Mouse (Mus musculus) midbrain, embryonic 11.5 days (tissue): ENCODE measurements around the gene Xndc1. TPM values are rescaled to one million over a fixed set of nuclear protein-coding genes. Genes with fewer than 3 reads are reported as not detected.
A peak's percentile ranks its signal among the peaks of the same experiment; 100 is the strongest.

ENCODE experiments used
- ATAC-seq: fragments of 200-750 bp; cut with Nextera tagmentation; 2 replicates; pipeline ENCODE4 v1.8.0; 2017; ENCODE audit warnings: moderate TSS enrichment, moderate library complexity; ENCODE audit not compliant: low FRiP score
- DNase-seq: peaks from one replicate; pipeline ENCODE4 v3.0.0; 2015; ENCODE audit warnings: low spot score; ENCODE audit errors: missing footprints
- H3K27ac ChIP-seq: fragments of 300-500 bp; sonication (generic); 2 replicates; pipeline ENCODE4 v1.5.1; 2014; ENCODE audit warnings: low read depth, low read length
- H3K27me3 ChIP-seq: fragments of 300-500 bp; sonication (generic); 2 replicates; pipeline ENCODE4 v1.6.1; 2014; ENCODE audit warnings: mild to moderate bottlenecking, low read length, moderate library complexity, mixed read lengths; ENCODE audit not compliant: control insufficient read depth, insufficient read depth
- H3K36me3 ChIP-seq: fragments of 300-500 bp; sonication (generic); 2 replicates; pipeline ENCODE4 v1.6.1; 2014; ENCODE audit warnings: mild to moderate bottlenecking, low read length, moderate library complexity, mixed read lengths; ENCODE audit not compliant: control insufficient read depth, insufficient read depth
- H3K4me1 ChIP-seq: fragments of 300-500 bp; sonication (generic); 2 replicates; pipeline ENCODE4 v1.6.1; 2014; ENCODE audit warnings: low read length; ENCODE audit not compliant: control insufficient read depth, insufficient read depth
- H3K4me2 ChIP-seq: fragments of 300-500 bp; sonication (generic); 2 replicates; pipeline ENCODE4 v1.6.1; 2014; ENCODE audit warnings: mild to moderate bottlenecking, moderate library complexity
- H3K4me3 ChIP-seq: fragments of 300-500 bp; sonication (generic); 2 replicates; pipeline ENCODE4 v1.5.1; 2014; ENCODE audit warnings: low read depth, low read length
- H3K9ac ChIP-seq: fragments of 300-500 bp; sonication (generic); 2 replicates; pipeline ENCODE4 v1.6.1; 2014; ENCODE audit warnings: low read length
- H3K9me3 ChIP-seq: fragments of 300-500 bp; sonication (generic); 2 replicates; pipeline ENCODE4 v1.6.1; 2016; ENCODE audit warnings: low read length; ENCODE audit not compliant: control insufficient read depth
- WGBS: fragments of 180-500 bp; shearing (Covaris S2); extraction: QIAGEN DNeasy Blood & Tissue Kit; methylation state at CpG from one replicate; pipeline ENCODE4 v1.1.7; 2014; 5-methylcytosine and 5-hydroxymethylcytosine counted together
- polyA plus RNA-seq: library from polyadenylated mRNA; unstranded; fragments of >200 nt; fragmentation: Nextera tagmentation; extraction: Ambion mirVana; gene quantifications from 2 replicates; pipeline ENCODE4 v1.2.1, GENCODE M21; 2014

Xndc1 gene
- polyA plus RNA-seq, 1 experiment from 2014 or later = 23.7 TPM

DNA sequence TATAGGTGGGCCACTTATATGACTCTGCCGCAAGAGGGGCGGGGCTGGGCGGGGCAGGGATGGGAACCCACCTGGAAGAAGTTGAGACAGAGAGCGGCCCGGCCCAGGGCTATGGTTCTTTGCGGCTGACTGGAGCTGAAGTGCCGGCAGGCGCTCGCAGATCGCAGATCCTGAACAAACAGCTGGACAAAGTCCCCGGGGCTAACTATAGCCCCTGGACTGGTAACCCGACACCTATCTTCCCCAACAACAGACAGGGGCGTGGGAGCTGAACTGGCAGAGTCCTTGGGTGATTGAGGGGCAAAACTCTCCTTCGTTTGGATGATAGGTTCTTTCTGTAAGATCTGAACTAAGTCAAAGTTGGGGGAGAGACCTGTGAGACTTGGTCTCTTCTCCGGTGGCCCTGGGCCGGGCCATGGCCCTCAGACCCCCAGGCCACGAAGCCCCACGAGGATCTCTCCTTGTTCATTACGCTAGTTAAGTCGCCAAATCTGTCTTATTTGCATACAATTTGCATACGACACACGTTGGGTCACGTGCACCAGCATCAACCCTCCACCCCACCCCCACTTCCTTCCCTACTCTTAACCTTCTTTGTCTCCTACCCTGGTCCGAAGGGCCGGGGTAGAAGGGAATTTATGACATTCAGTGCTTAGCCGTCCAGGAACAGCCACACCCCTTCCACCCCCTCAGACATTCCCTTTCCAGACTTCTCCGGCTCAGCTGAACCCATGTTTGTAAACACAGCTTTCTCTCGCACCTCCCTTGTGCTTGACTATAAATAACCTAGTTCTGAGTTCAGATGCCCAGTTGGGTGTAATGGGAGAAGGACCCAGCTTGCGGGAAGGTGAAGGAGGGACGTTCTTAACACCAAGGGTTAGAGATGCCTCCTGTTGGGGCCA, 34.7 kb downstream of the Xndc1 start:
- Histone ChIP-seq H3K36me3 (no peaks in the 10 kb centered on the region), H3K9me3 (no peaks in the 10 kb centered on the region), H3K4me3 (peak overlapping the region; percentile 22), H3K4me2 (peak overlapping the region; percentile 49), H3K27me3 (no peaks in the 10 kb centered on the region), H3K27ac (no peak overlapping the region), H3K9ac (peak overlapping the region; percentile 33; the same call in 1 of the 2 replicates), H3K4me1 (peaks cover 10% of the 10 kb centered on the region)
- whole genome bisulfite sequencing = 6% methylated on average over 30 of the region's 30 CpGs
- ATAC-seq (peak; percentile 71), DNase-seq (peak; percentile 92)

DNA sequence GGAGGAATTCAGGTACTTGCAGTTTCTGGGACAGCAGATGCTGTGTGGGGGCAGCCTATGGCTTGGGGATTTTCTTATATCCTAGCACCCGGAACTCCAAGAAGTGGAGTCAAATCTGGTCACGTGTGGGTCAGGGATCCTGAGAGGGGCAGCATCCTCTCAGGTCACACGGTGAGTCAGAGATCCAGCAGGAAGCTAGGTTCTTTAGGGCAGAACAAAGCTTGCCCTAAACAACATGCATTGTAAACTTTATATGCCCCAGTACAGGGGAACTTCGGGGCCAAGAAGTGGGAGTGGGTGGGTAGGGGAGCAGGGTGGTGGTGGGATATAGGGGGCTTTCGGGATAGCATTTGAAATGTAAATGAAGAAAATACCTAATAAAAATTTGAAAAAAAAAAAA, 35.6 kb downstream of the Xndc1 start:
- WGBS = 56% methylated on average over 5 of the region's 5 CpGs

DNA sequence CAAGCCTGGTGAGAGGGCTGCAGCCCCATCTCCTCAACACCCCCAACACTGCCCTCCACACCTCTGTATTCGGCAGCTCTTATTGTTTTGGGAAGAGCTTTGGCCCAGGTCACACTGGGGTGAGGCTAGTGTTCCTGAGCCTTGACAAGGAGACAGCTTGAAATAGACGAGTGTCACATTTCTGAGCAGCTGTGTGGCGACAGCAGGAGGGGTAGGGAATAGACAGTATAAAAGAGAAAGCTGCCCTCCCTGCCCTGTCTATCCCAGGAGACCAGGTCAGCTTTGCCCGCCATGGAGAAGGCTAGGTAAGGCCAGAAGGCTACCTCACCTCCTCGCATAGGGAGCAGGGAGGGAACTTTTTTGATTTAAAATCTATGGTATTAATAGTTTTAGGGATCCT, 36.2 kb downstream of the Xndc1 start, which contains the start of gene Art1:
Gene Art1, plus strand, starts transcription at position 257 of the 400 bp plus-strand sequence.
- Histone ChIP-seq H3K4me3 (no peak within 1 kb of the TSS), H3K4me2 (no peak within 1 kb of the TSS; the same call in 1 of the 2 replicates), H3K9ac (no peak within 1 kb of the TSS)

More for the DNA sequence above, 35.6 kb downstream of the Xndc1 start:
- H3K27me3 ChIP-seq = no peaks in the 10 kb centered on the region
- no peaks in the 10 kb centered on the region for H3K36me3 ChIP-seq
- ATAC-seq (no peak), DNase-seq (no peak)
- no peaks in the 10 kb centered on the region for H3K9me3 ChIP-seq
- H3K9ac ChIP-seq = no peak overlapping the region
- H3K27ac ChIP-seq = no peak overlapping the region
- H3K4me3 ChIP-seq = no peak overlapping the region
- peaks cover 10% of the 10 kb centered on the region for H3K4me1 ChIP-seq
- no peak overlapping the region; the same call in 1 of the 2 replicates for H3K4me2 ChIP-seq

DNA sequence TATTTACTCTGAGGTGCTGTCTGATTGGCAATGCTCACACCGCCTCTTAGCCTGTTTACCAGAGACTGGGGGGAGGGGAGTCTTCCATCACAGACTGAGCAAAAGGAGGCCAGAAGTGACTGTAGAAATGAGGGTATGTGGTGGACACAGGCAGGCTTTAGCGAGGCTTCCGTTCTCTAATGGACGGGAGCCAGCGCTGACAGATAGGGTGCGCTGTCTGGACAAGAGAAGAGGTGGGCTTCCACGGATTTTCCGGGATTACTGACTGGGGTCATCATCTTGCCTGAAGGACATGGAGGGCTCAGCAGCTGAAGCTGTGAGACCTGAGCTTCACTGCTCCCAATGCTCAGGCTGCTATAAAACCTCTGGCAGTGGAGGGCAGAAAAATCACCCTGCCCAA, 36.9 kb downstream of the Xndc1 start:
- ATAC-seq = no peak
- H3K36me3 ChIP-seq = no peaks in the 10 kb centered on the region
- no peaks in the 10 kb centered on the region for H3K9me3 ChIP-seq
- no peak overlapping the region for H3K27ac ChIP-seq
- H3K27me3 ChIP-seq = no peaks in the 10 kb centered on the region; the same call in 1 of the 2 replicates
- WGBS = 46% methylated on average over 8 of the region's 8 CpGs
- peaks cover 15% of the 10 kb centered on the region for H3K4me1 ChIP-seq
- H3K4me2 ChIP-seq = no peak overlapping the region
- no peak overlapping the region for H3K4me3 ChIP-seq
- no peak overlapping the region for H3K9ac ChIP-seq
- peak; percentile 81 for DNase-seq

More for the DNA sequence above, 36.2 kb downstream of the Xndc1 start, which contains the start of gene Art1:
- peak; percentile 66 for DNase-seq
- H3K36me3 ChIP-seq = no peaks in the 10 kb centered on the region
- no peak for ATAC-seq
- H3K27ac ChIP-seq = no peak within 1 kb of the TSS
- H3K27me3 ChIP-seq = no peaks in the 10 kb centered on the region
- H3K4me1 ChIP-seq = peaks cover 10% of the 10 kb centered on the region
- no peaks in the 10 kb centered on the region for H3K9me3 ChIP-seq
- WGBS = 42% methylated on average over 5 of the region's 5 CpGs

DNA sequence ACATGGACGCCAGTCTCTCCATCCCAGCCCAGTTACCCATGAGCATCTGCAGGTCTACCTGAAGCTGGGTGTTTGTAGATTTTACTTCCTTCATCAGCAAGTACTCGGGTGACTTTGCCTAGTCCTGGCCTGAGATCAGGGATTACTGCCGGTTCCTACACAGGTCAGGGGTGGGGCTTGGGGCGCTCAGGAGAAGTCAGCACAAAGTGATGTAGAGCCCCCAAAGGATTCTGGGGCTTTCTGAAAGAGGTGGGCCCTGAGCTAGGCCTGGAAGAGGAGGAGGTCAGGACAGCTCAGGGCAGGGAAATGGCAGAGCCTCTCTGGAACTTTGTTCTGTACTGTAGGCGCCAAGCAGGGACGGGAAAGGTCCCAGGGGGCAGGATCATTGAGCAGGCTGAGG, 37.4 kb downstream of the Xndc1 start:
- no peak overlapping the region for H3K4me2 ChIP-seq
- no peaks in the 10 kb centered on the region for H3K9me3 ChIP-seq
- no peaks in the 10 kb centered on the region; the same call in 1 of the 2 replicates for H3K27me3 ChIP-seq
- 41% methylated on average over 6 of the region's 6 CpGs for WGBS
- ATAC-seq (no peak), DNase-seq (no peak)
- no peak overlapping the region for H3K27ac ChIP-seq
- no peak overlapping the region for H3K9ac ChIP-seq
- peaks cover 15% of the 10 kb centered on the region for H3K4me1 ChIP-seq
- no peaks in the 10 kb centered on the region for H3K36me3 ChIP-seq
- no peak overlapping the region for H3K4me3 ChIP-seq

DNA sequence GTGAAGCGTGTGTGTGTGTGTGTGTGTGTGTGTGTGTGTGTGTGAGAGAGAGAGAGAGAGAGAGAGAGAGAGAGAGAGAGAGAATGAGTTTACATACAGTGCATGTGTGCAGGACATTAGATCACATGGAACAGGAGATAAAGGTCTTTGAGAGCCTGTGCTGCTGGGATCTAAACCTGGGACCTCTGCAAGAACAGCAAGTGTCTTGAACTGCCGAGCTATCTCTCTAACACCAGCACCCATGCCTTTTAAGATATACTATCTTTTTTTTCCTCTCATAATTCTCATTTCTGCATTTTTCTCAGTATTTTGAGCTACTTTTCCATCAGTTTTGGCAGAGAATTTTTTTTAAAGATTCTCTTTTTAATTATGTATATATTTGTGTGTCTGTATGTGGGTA, 38.2 kb downstream of the Xndc1 start:
- Histone ChIP-seq H3K9me3 (no peaks in the 10 kb centered on the region), H3K9ac (no peak overlapping the region), H3K27me3 (no peaks in the 10 kb centered on the region; the same call in 1 of the 2 replicates), H3K36me3 (no peaks in the 10 kb centered on the region), H3K4me1 (peaks cover 15% of the 10 kb centered on the region), H3K4me2 (no peak overlapping the region), H3K27ac (no peak overlapping the region), H3K4me3 (no peak overlapping the region)
- DNase-seq (peak; percentile 35), ATAC-seq (no peak)
- 88% methylated on average over 2 of the region's 2 CpGs for WGBS

DNA sequence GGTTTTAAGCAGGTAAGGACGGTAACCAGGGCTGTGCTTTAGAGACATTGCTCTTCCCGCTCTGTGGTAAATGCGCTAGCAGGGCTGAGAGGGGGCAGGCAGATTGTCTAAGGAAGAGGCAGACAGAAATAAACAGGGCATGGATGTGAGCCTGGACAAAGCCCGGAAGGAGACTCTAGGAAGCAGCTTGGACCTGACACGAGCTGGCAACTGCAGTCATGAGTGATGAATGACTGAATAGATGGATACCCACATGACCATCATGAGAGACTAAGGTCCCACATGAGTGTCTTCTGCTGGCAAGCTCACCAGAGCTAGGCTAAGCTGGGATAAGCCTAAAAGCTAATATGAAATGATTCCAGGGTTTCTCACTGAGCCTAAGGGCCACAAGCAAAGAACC, 38.8 kb downstream of the Xndc1 start:
- ATAC-seq (no peak), DNase-seq (peak; percentile 23)
- 87% methylated on average over 5 of the region's 5 CpGs for WGBS
- Histone ChIP-seq H3K27ac (no peak overlapping the region), H3K9me3 (no peaks in the 10 kb centered on the region), H3K36me3 (no peaks in the 10 kb centered on the region), H3K4me3 (no peak overlapping the region), H3K4me1 (peaks cover 15% of the 10 kb centered on the region), H3K27me3 (no peaks in the 10 kb centered on the region; the same call in 1 of the 2 replicates), H3K4me2 (no peak overlapping the region), H3K9ac (no peak overlapping the region)

DNA sequence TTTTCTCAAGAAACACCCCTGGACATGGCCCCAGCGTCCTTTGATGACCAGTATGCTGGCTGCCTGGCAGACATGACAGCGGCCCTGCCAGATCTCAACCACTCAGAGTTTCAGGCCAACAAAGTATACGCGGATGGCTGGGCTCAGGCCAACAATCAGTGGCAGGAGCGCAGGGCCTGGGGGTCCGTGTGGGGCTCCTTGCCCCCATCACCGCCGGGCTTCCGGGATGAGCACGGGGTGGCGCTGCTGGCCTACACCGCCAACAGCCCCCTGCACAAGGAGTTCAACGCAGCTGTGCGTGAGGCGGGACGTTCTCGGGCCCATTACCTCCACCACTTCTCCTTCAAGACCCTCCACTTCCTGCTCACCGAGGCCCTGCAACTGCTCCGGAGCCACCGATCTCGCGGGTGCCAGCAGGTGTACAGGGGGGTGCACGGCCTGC, 41.4 kb downstream of the Xndc1 start:
- H3K36me3 ChIP-seq = no peaks in the 10 kb centered on the region
- peak overlapping the region; percentile 45 for H3K4me2 ChIP-seq
- H3K27ac ChIP-seq = no peak overlapping the region
- ATAC-seq = peak; percentile 25; the same call in 1 of the 2 replicates
- 20% methylated on average over 23 of the region's 23 CpGs for WGBS
- peak; percentile 86 for DNase-seq
- no peaks in the 10 kb centered on the region for H3K9me3 ChIP-seq
- H3K9ac ChIP-seq = peak overlapping the region; percentile 49
- no peaks in the 10 kb centered on the region; the same call in 1 of the 2 replicates for H3K27me3 ChIP-seq
- no peak overlapping the region; the same call in 1 of the 2 replicates for H3K4me3 ChIP-seq
- peaks cover 5% of the 10 kb centered on the region for H3K4me1 ChIP-seq

DNA sequence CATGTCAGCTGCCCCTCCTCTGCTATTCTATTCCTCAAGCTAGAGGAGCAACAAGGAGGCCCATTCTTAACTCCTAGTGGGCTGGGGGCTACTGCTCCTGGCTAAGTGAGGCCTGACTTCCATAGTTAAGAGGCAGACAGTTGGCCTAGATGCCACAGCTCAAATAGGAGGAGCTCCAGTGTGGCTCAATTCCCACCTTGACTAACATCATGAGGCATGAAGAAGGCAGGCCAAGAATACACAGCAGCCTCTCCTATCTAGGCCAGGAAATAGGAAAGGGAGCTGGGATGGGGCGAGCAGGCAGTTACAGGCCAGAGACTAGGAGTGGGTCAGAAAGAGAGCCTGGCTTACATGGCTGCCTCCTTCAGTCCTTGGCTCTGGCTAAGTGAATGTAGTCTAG, 42.9 kb downstream of the Xndc1 start:
- Histone ChIP-seq H3K4me2 (no peak overlapping the region), H3K36me3 (no peaks in the 10 kb centered on the region), H3K27me3 (no peaks in the 10 kb centered on the region; the same call in 1 of the 2 replicates), H3K4me3 (no peak overlapping the region), H3K9ac (no peak overlapping the region), H3K27ac (no peak overlapping the region), H3K9me3 (no peaks in the 10 kb centered on the region), H3K4me1 (peaks cover 5% of the 10 kb centered on the region)
- ATAC-seq (no peak), DNase-seq (no peak)
- 84% methylated on average over 1 of the region's 1 CpGs for WGBS
